Mouse (Mus musculus): ENCODE measurements at regions not wholly inside any gene's neighbourhood (a gene's known extent, or its start where the extent isn't known, plus 50 kb on each side); places are given as distances from the start of the nearest gene placed in this dataset.

DNA sequence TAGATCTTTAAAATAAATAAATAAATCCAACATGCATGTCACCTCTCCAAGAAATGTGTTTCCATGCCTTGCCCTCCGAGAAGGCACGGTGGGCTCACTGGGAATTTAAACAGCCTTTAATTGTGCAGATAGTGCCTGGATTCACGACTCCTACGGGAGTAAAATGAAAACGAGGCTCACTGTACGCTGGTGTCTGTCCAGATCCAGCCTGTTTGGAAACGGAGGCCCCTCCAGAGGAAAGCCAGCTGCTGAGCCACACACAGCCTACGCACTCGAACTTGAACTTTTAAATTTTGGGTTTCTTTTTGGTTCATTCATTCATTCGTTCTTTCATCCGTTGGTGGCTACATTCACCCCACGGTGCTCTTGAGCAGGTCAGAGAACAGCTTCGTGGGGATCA is 175.1 kb upstream of the Dyrk2 start:
- peaks cover 10% of the 10 kb centered on the region for H3K4me1 ChIP-seq (ENCODE audit: control insufficient read depth, insufficient read depth, insufficient read length, low read length)
- no peak overlapping the region for H3K27ac ChIP-seq (ENCODE audit: insufficient read depth, low read depth, low read length)
- H3K4me3 ChIP-seq (ENCODE audit: low read depth, low read length), result no peak overlapping the region
- no peaks in the 10 kb centered on the region for H3K27me3 ChIP-seq (ENCODE audit: control insufficient read depth, insufficient read depth, low read length)
- no peaks in the 10 kb centered on the region for H3K36me3 ChIP-seq (ENCODE audit: control insufficient read depth, insufficient read depth, low read length)
- TF ChIP-seq POLR2A (IDR thresholded peaks at IDR 0.05; ENCODE audit: low read depth, low read length) (no peak), CTCF (IDR thresholded peaks at IDR 0.05; ENCODE audit: extremely low read depth, insufficient read length, insufficient replicate concordance, low read depth, low read length) (no peak)
- WGBS, result 82% methylated on average over 13 of the region's 13 CpGs

DNA sequence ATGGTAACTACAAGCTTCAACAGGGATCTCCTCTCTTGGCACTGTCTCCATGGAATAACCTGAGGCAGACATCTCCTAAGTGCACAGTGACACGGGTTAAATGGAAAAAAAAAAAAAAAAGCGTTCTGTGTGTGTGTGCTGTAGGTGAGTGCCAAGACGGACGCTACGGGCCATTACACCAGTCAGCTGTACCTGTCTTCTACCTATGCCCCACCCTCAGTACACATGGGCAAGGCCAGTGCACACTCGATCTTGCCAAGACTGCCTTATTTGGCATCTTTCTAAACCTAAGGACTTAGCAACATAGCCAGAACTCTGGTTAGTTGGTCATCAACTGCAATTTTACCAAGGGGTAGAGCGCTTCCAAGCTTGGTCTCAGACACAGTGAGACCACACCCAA is 173.1 kb upstream of the Dyrk2 start:
- no peaks in the 10 kb centered on the region for H3K36me3 ChIP-seq (ENCODE audit: control insufficient read depth, insufficient read depth, low read length)
- peaks cover 10% of the 10 kb centered on the region for H3K4me1 ChIP-seq (ENCODE audit: control insufficient read depth, insufficient read depth, insufficient read length, low read length)
- no peak overlapping the region for H3K4me3 ChIP-seq (ENCODE audit: low read depth, low read length)
- no peaks in the 10 kb centered on the region for H3K27me3 ChIP-seq (ENCODE audit: control insufficient read depth, insufficient read depth, low read length)
- no peak overlapping the region for H3K27ac ChIP-seq (ENCODE audit: insufficient read depth, low read depth, low read length)
- 32% methylated on average over 7 of the region's 7 CpGs for WGBS
- TF ChIP-seq POLR2A (IDR thresholded peaks at IDR 0.05; ENCODE audit: low read depth, low read length) (no peak), CTCF (IDR thresholded peaks at IDR 0.05; ENCODE audit: extremely low read depth, insufficient read length, insufficient replicate concordance, low read depth, low read length) (no peak)

DNA sequence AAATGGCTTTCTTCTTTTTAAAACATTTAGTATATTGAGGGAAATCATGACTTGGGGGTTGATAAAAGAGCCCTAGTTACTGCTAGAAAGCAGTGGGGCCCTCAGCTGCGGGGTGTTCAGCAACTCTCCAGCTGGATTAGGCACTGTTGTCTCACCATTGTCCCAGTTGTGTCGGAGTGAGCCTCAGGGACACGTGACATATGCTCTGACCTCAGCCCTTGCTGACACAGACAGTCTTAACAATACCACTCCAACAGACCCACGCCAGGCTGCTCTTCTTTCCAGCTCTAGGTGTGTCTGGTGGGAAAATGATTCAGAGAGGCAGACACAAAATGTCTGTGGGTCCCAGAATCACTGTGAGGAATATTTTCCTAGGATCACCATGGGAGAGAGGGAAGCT is 170.2 kb upstream of the Dyrk2 start:
- 67% methylated on average over 4 of the region's 4 CpGs for WGBS
- TF ChIP-seq CTCF (IDR thresholded peaks at IDR 0.05; ENCODE audit: extremely low read depth, insufficient read length, insufficient replicate concordance, low read depth, low read length) (no peak), POLR2A (IDR thresholded peaks at IDR 0.05; ENCODE audit: low read depth, low read length) (no peak)

DNA sequence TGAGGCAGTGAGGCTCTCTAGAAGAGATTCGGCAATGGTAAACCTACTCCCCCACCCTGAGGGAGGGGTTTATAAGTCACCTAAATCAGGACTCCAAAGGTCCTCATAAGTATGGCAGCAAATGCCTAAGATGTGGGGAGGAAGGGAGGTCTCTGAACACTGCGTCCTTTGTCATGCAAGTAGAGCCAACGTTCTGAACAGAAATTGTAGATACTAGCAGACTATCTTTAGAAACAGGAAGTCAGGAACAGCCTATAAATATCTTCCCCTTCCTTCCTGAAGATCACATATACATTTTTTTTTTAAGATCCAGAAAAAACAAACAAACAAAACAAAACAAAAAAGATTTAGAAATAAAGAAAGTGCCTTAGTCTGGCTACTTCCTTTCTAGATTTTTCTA is 169.7 kb upstream of the Dyrk2 start:
- H3K4me3 ChIP-seq (ENCODE audit: low read depth, low read length), result no peak overlapping the region
- no peaks in the 10 kb centered on the region for H3K27me3 ChIP-seq (ENCODE audit: control insufficient read depth, insufficient read depth, low read length)
- no peaks in the 10 kb centered on the region for H3K36me3 ChIP-seq (ENCODE audit: control insufficient read depth, insufficient read depth, low read length)
- H3K4me1 ChIP-seq (ENCODE audit: control insufficient read depth, insufficient read depth, insufficient read length, low read length), result peaks cover 16% of the 10 kb centered on the region
- no peak overlapping the region for H3K27ac ChIP-seq (ENCODE audit: insufficient read depth, low read depth, low read length)
- TF ChIP-seq POLR2A (IDR thresholded peaks at IDR 0.05; ENCODE audit: low read depth, low read length) (no peak), CTCF (IDR thresholded peaks at IDR 0.05; ENCODE audit: extremely low read depth, insufficient read length, insufficient replicate concordance, low read depth, low read length) (no peak)
- 52% methylated on average over 3 of the region's 3 CpGs for WGBS

More for the DNA sequence above, 170.2 kb upstream of the Dyrk2 start:
- H3K27ac ChIP-seq (ENCODE audit: insufficient read depth, low read depth, low read length), result no peak overlapping the region
- H3K36me3 ChIP-seq (ENCODE audit: control insufficient read depth, insufficient read depth, low read length), result no peaks in the 10 kb centered on the region
- peaks cover 16% of the 10 kb centered on the region for H3K4me1 ChIP-seq (ENCODE audit: control insufficient read depth, insufficient read depth, insufficient read length, low read length)
- no peaks in the 10 kb centered on the region for H3K27me3 ChIP-seq (ENCODE audit: control insufficient read depth, insufficient read depth, low read length)
- H3K4me3 ChIP-seq (ENCODE audit: low read depth, low read length), result no peak overlapping the region

DNA sequence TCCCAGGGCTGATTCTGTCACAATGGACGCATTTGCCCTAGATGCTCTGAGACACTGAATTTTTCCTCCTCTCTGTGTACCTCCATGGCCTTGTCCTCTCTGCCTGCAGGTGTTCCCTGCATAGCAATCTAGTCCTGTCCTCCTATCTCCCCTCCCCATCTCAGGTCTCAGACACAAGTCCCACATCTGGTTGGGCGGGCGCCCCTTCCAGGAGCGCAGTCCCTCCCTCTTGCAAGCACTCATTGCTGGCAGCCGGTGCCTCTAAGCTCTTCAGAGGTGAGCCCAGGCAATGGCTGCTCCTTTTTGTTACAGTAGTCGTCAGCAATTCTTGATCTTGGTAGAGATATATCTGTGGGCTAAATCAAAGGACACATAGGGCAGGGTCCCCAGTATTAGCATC is 169.0 kb upstream of the Dyrk2 start:
- Histone ChIP-seq H3K36me3 (ENCODE audit: control insufficient read depth, insufficient read depth, low read length) (no peaks in the 10 kb centered on the region), H3K27me3 (ENCODE audit: control insufficient read depth, insufficient read depth, low read length) (no peaks in the 10 kb centered on the region), H3K4me1 (ENCODE audit: control insufficient read depth, insufficient read depth, insufficient read length, low read length) (peaks cover 14% of the 10 kb centered on the region; the same call in 1 of the 2 replicates), H3K4me3 (ENCODE audit: low read depth, low read length) (no peak overlapping the region), H3K27ac (ENCODE audit: insufficient read depth, low read depth, low read length) (no peak overlapping the region)
- no peak for TF ChIP-seq CTCF (IDR thresholded peaks at IDR 0.05; ENCODE audit: extremely low read depth, insufficient read length, insufficient replicate concordance, low read depth, low read length)
- no peak for TF ChIP-seq POLR2A (IDR thresholded peaks at IDR 0.05; ENCODE audit: low read depth, low read length)
- WGBS, result 92% methylated on average over 6 of the region's 6 CpGs

DNA sequence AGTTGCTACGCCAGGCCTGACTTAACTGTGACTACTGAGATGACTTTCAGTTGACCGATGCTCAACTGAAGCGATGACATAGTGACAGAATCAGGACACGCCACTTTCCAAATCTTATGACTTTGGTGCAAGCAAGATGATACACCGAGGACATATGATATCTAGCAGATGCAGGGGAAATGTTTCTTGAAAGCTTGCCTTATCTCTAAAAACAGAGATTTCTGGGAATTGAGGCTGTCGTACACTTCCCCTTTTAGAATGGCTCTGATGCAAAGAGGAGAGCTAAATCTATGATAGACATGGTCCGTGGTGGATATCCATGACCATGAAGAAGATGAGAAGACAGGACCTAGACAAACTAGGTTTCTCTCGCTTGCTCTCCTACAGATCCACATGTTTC is 167.8 kb upstream of the Dyrk2 start:
- 94% methylated on average over 8 of the region's 8 CpGs for WGBS
- H3K36me3 ChIP-seq (ENCODE audit: control insufficient read depth, insufficient read depth, low read length), result no peaks in the 10 kb centered on the region
- TF ChIP-seq POLR2A (IDR thresholded peaks at IDR 0.05; ENCODE audit: low read depth, low read length), result no peak
- TF ChIP-seq CTCF (IDR thresholded peaks at IDR 0.05; ENCODE audit: extremely low read depth, insufficient read length, insufficient replicate concordance, low read depth, low read length), result no peak
- peaks cover 10% of the 10 kb centered on the region; the same call in 1 of the 2 replicates for H3K4me1 ChIP-seq (ENCODE audit: control insufficient read depth, insufficient read depth, insufficient read length, low read length)
- H3K4me3 ChIP-seq (ENCODE audit: low read depth, low read length), result no peak overlapping the region
- H3K27me3 ChIP-seq (ENCODE audit: control insufficient read depth, insufficient read depth, low read length), result no peaks in the 10 kb centered on the region
- no peak overlapping the region for H3K27ac ChIP-seq (ENCODE audit: insufficient read depth, low read depth, low read length)

DNA sequence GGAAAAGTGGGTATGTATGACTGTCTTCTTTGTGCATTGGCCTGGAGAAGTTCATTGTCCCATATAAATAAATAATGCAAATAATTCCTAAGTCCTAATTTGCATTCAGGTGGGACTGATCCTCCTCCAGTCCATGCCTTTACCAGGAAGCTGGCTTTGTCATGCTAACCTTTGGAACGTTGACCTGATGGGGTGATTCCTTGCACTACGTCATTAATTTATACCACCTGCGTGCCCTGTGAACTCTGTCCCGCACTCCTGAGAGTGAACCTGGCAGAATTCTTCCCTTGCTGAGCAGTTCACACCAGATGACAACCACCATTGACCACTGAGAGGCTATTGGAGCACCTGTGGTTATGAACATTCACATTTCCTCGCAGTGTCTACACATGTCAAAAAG is 165.9 kb upstream of the Dyrk2 start:
- WGBS, result 55% methylated on average over 5 of the region's 5 CpGs
- H3K4me1 ChIP-seq (ENCODE audit: control insufficient read depth, insufficient read depth, insufficient read length, low read length), result peaks cover 6% of the 10 kb centered on the region; the same call in 1 of the 2 replicates
- no peak for TF ChIP-seq CTCF (IDR thresholded peaks at IDR 0.05; ENCODE audit: extremely low read depth, insufficient read length, insufficient replicate concordance, low read depth, low read length)
- TF ChIP-seq POLR2A (IDR thresholded peaks at IDR 0.05; ENCODE audit: low read depth, low read length), result no peak
- H3K36me3 ChIP-seq (ENCODE audit: control insufficient read depth, insufficient read depth, low read length), result no peaks in the 10 kb centered on the region
- no peak overlapping the region for H3K4me3 ChIP-seq (ENCODE audit: low read depth, low read length)
- H3K27ac ChIP-seq (ENCODE audit: insufficient read depth, low read depth, low read length), result no peak overlapping the region; the same call in 1 of the 2 replicates
- H3K27me3 ChIP-seq (ENCODE audit: control insufficient read depth, insufficient read depth, low read length), result no peaks in the 10 kb centered on the region
